22 mouse cellular contexts compared by ENCODE assay signal in genomic region chr3:105774496-105774895, GRCm38 (mm10).
"Had no signal": no experiment of that assay in that cellular context is flagged by ENCODE, and none has a peak within 500 bp of the region (broad histone marks: within the 10 kb centered on the region; RNA-seq: fewer than 3 reads in every experiment).

No protein-coding gene starts in this region.

- DNase-seq: heart, postnatal 10 days; heart, postnatal 14 days; heart, postnatal 36 days; heart, postnatal 4 days; kidney, adult 11 months; kidney, adult 18-20 months; kidney, adult 2 months; kidney, adult 8-10 months; kidney, adult 9 months; kidney, postnatal 10 days; kidney, postnatal 14 days; kidney, postnatal 25 days; kidney, postnatal 36 days; kidney, postnatal 4 days; layer of hippocampus, adult 9-11 months; layer of hippocampus, postnatal 36 days had no signal

- ATAC-seq: hindbrain, embryonic 16.5 days; hindbrain, postnatal 0 days; inflammation-experienced regulatory T-cells, adult 6 months; intestine, embryonic 15.5 days; intestine, embryonic 16.5 days; intestine, postnatal 0 days had no signal
